Mouse (Mus musculus) CD4-positive, CD25-positive, alpha-beta regulatory T cell, adult 2 months (primary cell): ENCODE results near the gene Smarcad1.
A peak's percentile ranks its signal among the peaks of the same experiment; 100 is the strongest.
"Not testable (repeated sequence)": the region's sequence is repeated elsewhere in the genome, so short reads cannot be mapped to it uniquely, and the experiment has no call there.

Experiments
- DNase-seq: peaks from one replicate; pipeline ENCODE4 v3.0.0-alpha.2; 2012; ENCODE audit warnings: low read depth, low spot score

The Smarcad1 gene

GRCm38 (mm10) chr6:65042491-65043171 lies at the start of gene Smarcad1:
TSS of gene Smarcad1 (plus strand) at chr6:65042583.
- DNase-seq, result peak; percentile 94

DNA sequence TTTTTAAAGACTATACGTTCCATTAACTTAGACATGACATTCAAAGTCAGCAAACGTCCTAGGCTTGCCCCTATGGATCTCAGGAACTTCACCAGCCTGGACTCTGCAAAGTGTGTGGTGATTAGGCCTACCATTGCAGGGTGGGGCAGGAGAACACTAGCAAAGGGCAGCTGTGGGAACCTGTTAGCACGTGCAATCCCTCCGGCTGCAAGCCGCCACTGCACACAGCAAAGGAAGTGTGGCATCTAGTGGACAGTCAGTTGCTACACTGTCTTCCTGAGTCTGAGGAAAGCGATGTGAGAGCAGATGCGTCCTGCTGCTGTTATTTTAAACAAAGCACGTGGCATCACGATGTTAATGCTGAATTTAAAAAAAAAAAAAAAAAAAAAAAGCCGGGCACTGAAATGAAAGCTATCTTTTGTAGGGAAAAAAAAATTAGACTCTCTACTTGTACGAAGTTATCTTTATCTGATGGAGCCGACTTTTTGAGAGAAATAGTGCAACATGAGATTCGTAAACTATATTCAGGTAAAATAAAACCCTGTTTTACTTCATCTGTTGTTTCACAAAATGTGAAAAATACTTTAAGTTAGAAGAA lies 45.5 kb upstream of the Smarcad1 start:
- DNase-seq, result no peak

- DNase-seq, result no peak
Observed at GRCm38 (mm10) chr6:64997805-64998204, 44.6 kb upstream of the Smarcad1 start.

DNA sequence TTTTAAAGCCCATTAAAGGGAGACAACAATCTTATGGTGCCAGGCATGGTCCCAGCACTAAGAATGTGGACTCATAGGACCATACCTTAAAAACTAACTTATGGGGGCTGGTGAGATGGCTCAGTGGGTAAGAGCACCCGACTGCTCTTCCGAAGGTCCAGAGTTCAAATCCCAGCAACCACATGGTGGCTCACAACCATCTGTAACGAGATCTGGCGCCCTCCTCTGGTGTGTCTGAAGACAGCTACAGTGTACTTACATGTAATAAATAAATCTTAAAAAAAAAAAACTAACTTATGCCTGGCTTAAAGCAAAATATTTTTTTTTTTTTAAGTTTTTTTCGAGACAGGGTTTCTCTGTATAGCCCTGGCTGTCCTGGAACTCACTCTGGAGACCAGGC lies 41.6 kb upstream of the Smarcad1 start:
- DNase-seq, result not testable (repeated sequence)

DNA sequence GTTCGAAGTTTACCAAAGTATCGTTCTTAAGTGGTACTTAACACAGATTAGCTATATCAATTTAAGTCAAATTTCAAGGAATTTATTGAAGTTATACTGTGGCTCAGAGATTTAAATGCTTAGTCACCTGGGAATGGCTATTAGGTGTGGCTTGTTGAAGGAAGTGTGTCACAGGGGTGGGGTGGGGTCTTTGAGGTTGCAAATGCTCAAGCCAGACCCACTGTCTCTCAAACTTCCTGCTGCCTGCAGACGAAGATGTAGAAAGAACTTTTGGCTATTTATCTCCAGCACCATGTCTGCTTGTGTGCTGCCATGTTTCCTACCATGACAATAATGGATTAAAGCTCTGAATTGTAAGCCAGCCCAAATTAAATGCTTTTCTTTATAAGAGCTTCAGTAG lies 40.2 kb upstream of the Smarcad1 start:
- no peak for DNase-seq

- DNase-seq, result no peak
Observed at GRCm38 (mm10) chr6:65008836-65009235, 33.5 kb upstream of the Smarcad1 start.

GRCm38 (mm10) chr6:65011444-65011990 lies 30.9 kb upstream of the Smarcad1 start:
- DNase-seq, result no peak

DNA sequence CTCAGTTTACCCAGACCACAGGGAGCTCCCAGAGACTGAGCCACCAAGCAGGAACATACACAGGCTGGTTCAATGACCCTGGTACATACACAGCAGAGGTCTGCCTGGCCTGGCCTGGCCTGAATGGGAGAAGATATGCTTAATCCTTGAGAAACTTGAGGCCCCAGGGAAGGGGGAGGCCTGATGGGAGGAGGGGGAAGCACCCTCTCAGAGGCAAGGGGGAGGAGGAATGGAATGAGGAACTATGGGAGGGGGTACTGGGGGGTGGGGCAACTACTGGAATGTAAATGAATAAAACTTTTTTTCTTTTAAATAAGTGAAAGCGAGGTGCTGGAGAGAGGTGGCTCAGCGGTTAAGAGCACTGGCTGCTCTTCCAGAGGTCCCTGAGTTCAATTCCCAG lies 30.2 kb upstream of the Smarcad1 start:
- DNase-seq, result no peak

- DNase-seq, result no peak
Observed at GRCm38 (mm10) chr6:65017566-65017965, 24.8 kb upstream of the Smarcad1 start.

- not testable (repeated sequence) for DNase-seq
Observed at GRCm38 (mm10) chr6:65018966-65019365, 23.4 kb upstream of the Smarcad1 start.

DNA sequence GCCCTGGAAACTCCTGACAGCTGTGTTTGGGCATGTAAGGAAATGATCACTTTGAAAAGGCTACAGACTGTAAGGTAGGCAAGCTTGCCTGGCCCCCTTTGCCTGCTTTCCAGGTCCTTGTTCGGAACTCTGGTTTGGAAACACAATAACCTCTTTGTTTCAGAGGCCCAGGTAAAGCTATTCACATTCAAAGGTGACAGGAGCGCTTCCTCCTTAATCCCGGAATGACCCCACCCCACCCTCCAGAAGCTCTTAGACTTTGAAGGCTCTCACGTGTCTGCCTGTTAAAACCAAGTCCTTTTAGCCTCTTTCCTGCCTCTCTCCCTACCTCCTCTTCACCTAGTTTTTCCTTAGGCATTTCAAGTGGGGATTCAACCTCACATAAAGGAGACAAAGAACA lies 20.5 kb upstream of the Smarcad1 start:
- DNase-seq, result no peak

GRCm38 (mm10) chr6:65023053-65023452 lies 19.3 kb upstream of the Smarcad1 start:
- DNase-seq, result no peak

DNA sequence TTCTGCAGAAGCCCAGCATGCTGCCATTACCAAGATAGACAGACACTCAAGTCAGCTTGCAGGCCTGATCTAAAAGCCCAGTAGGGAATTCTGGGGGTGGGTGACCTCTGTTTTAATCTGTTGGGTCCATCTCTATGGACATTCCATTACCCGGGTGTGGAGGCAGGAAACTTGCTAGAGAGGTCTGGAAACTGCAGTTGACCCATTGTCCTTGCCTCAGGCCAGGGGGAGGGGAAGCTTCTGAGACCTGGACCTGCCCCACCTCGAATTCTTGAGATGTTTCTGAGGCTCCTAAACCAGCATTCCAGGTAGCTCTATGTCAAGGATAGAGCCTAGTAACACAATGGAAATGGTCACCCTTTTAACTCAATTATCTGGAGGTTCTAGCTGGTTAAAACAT lies 17.7 kb upstream of the Smarcad1 start:
- DNase-seq, result no peak

GRCm38 (mm10) chr6:65025130-65025529 lies 17.3 kb upstream of the Smarcad1 start:
- DNase-seq, result no peak

- no peak for DNase-seq
Observed at GRCm38 (mm10) chr6:65034661-65035060, 7.7 kb upstream of the Smarcad1 start.

GRCm38 (mm10) chr6:65035469-65035868 lies 6.9 kb upstream of the Smarcad1 start:
- DNase-seq, result no peak

- peak; percentile 22 for DNase-seq
Observed at GRCm38 (mm10) chr6:65041932-65042331, 451 bp upstream of the Smarcad1 start.

- DNase-seq, result peak; percentile 29
Observed at GRCm38 (mm10) chr6:65043241-65043640, 858 bp downstream of the Smarcad1 start.

- peak; percentile 49 for DNase-seq
Observed at GRCm38 (mm10) chr6:65049100-65049499, 6.7 kb downstream of the Smarcad1 start.

DNA sequence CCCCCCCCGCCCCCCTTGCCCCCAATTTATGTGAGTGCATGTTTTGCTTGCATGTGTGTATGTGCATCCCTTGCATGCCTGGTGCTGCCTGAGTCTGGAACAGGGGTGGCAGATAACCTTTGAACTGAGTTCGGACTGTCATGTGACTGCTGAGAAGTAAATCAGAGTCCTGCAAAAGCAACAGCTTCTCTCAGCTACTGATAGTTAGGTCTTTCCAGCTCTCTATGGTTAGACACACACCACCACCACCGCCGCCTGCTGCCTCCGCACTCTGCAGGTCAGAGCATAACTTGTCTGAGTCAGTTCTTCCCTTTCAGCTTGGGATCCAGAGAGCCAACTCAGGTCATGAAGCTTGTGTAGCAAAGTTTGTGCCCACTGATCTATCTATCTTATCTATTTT lies 14.2 kb downstream of the Smarcad1 start:
- DNase-seq, result no peak

DNA sequence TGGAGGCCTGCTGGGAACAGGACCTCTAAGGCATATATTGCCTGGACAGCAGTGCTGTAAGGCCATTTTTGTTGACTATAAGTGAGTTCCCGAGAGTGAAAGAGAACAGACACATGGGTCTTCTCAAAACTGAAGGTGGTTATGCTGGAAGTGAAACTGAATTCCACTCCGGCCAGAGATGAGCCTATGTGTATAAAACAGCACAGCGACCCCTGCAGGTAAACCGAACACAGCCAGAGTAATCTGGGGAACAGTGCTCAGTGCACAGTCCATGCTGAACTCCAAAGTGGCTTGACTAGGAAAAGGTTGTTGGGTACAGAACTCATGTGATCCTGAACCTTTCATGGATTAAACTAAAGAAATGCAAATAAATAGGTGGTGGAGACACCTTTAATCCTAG lies 14.8 kb downstream of the Smarcad1 start:
- peak; percentile 26 for DNase-seq

DNA sequence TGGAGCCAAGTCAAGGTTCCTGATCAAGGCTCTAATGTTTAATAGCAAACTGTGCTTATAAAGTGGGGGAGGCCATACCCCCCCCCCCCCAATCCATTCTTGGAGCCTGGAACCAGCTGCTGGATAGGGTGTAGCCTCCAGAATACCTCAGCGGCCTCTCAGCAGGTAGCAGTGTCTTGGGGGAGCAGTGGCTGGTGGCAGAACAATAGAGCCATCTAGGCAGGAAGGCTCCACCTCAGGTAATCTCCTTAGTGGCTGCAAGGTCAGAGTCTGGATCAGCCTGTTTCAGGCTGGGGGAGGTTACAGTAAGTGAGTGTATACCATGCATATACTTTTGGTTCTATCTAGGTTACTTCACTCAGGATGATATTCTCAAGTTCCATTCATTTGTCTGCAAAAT lies 18.7 kb downstream of the Smarcad1 start:
- no peak for DNase-seq

- no peak for DNase-seq
Observed at GRCm38 (mm10) chr6:65075201-65075600, 32.8 kb downstream of the Smarcad1 start.
